Mouse (Mus musculus) right cerebral cortex, postnatal 4 days (tissue): ENCODE data around the gene Lmo2.

Experiments
- DNase-seq: peaks from one replicate; pipeline ENCODE4 v3.0.0-alpha.2; 2022

Gene Lmo2

DNA sequence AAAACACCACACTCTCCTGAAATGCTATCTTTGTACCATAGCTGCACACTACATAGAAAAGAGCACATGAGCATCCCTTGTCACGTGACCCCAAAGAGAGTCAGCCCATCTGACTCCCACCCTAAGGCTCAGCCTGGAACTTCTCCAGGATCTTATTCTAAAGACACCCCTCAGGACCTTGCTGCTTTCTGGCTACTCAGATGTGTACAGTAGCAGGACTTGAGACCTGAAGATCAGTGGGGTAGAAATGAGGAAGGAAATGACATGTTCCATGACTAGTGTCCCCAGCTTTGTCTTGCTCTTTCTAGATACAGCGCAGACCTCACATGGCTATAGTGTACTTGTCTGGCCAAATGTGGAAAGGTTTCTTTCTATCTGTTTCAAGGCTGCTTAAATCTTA is 12.9 kb upstream of the Lmo2 start:
- DNase-seq: no peak

DNA sequence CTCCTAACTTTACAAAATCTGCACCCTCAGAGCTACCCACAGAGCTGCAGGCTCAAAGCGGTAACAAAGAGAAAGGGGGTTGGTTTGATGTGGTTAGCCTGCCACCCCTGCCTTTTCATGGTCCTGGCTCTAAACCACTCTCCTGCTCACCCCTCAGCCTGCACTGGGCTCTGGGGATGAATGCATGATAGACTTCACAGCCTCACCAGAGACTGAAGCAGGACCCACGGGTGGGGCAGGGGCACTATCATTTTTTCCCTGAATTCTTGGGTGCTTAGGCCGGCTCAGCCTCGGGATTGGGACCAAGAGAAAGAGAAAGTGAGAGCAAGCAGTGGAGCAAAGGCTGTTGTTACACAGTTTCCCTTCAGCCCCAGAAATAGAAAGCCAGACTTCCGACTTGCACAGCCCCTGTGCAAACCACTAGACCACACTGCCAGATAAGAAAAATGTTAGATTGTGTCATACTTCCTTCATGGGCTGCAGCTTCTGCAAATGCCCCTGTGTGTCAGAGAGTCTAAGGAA is 12.2 kb upstream of the Lmo2 start:
- no peak for DNase-seq

DNA sequence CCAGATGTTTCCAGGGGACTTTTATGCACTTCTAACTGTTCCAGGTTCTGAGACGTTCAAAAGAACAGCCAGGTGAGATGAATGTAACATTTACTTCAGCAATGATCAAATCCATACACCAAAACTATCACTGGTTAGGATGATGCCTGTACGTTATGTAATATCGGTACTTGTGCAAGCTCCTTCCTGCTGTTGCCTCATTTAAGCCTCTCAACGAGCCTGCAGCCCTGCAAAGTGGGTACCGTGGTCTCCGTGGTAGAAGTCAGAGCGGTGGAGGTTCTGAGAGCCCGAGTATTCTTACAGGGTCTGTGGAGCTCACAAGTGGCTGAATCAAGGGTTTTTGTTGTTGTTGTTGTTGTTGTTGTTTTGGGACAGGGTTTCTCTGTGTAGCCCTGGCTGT is 10.9 kb upstream of the Lmo2 start:
- DNase-seq: no peak

DNA sequence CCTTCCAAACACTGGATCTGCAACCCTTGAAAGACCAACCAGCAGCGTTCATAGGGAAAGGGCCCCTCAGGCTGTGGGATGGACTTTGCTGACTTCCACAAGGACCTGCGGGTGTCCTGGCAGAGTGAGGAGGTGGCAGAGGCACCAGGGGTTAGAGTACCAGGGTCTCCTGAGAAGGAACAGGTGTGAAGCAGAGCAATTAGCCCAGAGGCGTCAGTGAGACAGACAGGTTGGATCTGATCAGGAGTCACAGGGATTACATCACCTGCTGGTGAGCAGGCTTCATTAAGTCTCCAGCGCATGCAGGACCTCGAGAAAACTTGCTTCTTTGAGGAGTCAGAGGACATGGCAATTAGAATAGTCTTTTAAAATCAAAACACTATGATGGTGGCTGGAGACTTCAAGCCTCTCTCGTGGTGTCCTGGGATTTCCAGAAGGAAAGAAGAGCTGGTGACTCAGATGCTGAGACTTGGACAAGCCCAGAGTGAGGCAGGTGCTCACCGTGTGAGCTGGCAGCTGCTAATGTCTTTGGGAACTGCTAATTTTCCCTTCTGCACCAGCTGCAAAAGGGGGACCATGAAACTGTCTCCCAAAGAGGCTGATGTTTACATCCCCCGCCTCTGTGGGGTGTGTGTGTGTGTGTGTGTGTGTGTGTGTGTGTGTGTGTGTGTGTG is 9.7 kb upstream of the Lmo2 start:
- DNase-seq: no peak

DNA sequence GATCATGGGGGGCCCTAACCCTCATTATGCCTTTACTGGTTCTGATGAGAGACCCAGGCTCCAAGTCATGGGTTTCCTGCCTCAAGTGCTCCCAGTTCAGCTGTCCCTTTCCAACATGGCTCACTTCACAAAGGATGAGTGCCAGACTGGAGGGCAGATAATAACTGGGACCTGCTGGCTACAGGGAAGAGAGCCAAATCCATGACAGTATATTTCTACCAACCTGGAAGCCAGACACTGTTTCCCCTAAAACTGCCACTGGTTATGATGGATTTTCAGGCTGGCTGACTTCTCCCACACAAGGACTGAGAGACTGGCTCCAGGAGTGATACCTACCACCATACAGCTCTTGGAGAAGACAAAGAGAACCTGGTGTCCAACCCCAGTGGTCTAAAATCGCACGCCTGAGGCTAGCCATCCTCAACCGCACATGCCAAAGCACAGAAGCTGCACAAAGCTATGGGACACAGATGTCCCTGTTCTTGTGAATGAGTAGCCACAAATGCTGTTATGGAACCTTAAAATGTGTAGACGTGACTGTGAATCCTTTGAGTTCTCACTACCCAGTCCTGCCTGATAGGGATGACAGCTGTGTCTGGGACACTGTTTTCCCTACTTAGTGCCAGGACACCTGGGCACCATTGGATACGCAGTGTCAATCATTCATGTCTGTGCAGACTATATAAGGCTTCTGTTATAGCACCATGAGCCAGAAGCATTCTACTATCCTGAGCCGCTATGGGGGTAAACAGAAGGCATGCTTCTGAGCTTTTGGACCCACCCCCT is 4.5 kb upstream of the Lmo2 start:
- DNase-seq: no peak

- no peak for DNase-seq
Measured at GRCm38 (mm10) chr2:103955714-103956113, 2.1 kb upstream of the Lmo2 start.

DNA sequence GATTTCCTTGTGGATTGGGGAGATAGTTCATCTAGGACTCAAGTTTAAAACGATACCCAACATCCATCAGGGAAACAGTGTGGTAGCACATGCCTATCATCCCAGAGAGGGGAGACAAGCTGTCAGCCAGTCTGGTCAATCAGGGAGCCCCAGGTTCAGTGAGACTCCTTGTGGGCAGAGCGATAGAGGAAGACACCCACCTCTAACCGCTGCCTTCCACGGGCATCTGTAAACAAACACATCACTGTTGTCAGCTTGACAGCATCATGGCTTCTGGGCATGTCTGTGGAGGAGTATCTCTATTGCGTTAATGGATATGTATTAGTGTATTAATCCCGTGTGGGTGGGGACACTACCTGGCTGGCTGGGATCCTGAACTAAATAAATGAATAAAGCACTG is 919 bp upstream of the Lmo2 start:
- no peak for DNase-seq

GRCm38 (mm10) chr2:103958634-103959033 is 848 bp downstream of the Lmo2 start:
- DNase-seq: no peak

DNA sequence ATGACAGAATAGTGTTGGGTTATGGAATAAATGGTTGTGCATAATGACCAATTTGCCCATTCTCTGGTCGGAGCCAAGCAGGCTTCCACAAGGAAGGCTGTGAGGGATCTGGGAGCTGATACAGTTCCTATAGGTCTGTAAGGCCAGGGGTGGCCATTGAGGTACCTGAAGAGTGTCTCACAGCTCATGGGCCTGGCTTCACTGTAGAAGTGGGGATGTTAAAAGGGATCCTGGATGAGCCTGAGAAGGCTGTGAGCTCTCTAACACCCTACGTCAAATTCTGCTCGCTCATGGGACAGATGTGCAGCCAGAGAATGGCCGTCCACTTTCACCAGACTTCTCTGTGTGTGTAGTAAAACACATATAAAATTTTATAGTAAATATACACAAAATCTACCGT is 1.3 kb downstream of the Lmo2 start:
- DNase-seq: no peak

DNA sequence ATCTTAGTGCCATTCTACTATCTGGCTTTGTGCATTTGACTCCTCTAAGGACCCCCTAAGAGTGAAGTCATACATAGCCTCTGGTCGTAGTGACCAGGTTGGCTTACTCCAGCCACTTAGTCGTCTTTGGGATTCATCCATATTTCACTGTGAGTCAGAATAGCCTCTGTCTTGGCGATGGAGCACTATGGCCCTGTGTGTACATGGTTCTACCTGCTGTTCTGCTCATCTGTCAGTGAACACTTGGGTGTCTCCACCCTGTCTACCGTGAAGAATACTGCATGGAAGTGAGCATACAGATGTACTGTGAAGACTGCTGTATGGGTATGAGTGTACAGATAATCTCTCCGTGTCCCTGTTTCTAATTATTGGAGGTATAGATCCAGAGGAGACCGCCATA is 1.8 kb downstream of the Lmo2 start:
- DNase-seq: no peak

DNA sequence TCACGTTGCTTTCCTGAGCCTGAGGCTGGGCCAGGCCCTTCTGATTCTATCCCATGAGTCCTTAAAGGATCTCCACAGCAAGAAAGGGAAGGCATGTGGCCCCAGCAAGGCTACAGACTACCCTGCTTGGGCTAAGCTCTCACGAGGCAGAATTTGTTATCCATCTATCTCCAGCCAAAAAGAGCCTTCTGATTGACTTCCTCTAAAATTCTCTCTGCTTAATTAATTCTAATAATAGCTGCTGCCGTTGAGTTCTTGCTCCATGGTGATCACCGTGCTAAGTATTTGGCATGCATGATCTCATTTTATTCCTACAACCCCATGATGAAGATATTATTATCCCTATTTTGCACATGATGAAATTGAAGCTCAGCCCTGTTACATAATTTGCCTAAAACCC is 4.6 kb downstream of the Lmo2 start:
- DNase-seq: no peak

GRCm38 (mm10) chr2:103965391-103965790 is 7.6 kb downstream of the Lmo2 start:
- no peak for DNase-seq

GRCm38 (mm10) chr2:103968186-103968585 is 10.4 kb downstream of the Lmo2 start:
- no peak for DNase-seq

GRCm38 (mm10) chr2:103968919-103969436 is 11.2 kb downstream of the Lmo2 start:
- DNase-seq: no peak

GRCm38 (mm10) chr2:103969437-103970040 is 11.8 kb downstream of the Lmo2 start:
- DNase-seq: peak; percentile 54

DNA sequence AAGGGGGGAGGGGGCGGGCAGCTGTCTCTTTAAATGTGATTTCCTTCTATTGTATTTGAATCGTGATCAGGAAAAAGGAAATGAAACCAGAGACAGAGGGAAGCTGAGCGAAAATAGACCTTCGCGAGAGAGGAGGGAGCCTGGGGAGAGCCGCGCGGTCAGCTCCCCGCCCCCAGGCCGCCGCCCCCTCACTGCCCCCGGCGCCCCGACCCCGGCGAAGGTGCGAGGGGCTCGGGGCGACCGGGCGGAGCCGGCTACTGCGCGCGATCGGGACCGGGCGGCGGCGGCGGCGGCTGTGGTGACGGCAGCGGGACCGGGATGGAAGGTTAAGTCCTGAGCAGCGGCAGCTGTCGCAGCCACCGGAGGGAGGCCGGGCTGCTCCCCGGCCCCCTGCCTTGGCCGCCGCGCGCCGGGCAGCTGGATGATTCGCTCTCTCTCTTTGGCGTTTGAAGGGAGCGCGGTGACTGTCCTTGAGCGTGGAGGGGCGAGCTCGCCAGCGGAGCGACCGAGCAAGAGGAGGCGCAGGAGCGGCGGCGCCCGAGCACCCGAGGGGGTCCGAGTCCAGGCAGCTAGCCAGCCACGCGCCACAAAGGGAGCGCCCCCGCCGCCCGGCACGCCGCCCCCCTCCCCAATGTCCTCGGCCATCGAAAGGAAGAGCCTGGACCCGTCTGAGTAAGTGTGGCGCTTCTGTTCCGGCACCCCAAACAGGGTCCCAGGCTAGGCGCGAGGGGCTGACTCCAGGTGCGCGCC is 12.4 kb downstream of the Lmo2 start:
- DNase-seq: peak; percentile 60

- no peak for DNase-seq
Measured at GRCm38 (mm10) chr2:103970791-103971649, 13.2 kb downstream of the Lmo2 start.

DNA sequence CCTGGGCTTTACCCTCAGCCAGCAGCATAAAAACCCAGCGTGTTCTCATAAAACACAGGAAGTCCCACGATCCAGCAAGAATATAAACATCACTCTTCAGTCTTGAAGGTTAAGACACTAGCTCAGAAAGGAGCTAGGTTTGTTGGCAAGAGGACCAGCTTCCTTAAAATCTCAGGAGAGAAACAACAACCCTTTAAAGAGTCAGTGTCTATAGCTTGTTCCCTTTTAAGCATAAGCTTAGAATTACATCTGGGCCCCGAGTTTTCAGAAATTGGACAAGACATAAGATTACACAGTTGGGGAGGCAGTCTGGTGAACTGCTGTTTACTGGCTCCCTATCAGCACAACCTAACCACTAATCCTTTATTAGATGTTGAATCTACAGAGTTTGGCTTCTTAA is 14.1 kb downstream of the Lmo2 start:
- no peak for DNase-seq

- no peak for DNase-seq
Measured at GRCm38 (mm10) chr2:103975904-103976303, 18.1 kb downstream of the Lmo2 start.

DNA sequence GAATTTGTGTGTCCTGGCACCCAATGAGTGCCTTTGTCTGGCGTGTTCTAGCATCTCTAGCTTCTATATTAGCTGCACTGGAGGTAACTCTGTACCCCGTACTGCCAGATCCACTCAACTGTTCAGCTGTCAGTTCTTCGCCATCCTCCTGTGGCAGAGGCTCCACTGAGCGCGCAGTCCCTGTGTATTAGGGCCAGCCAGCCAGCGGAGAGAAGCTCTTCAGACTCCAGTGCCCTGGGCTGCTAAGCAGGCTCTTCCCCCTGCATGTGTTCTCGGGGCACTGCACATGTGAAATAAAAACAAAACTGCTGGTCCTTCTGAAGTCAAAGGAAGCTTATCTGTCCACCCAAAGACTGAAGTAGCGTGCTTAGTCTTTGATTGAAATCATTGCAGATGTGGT is 19.4 kb downstream of the Lmo2 start:
- DNase-seq: no peak

DNA sequence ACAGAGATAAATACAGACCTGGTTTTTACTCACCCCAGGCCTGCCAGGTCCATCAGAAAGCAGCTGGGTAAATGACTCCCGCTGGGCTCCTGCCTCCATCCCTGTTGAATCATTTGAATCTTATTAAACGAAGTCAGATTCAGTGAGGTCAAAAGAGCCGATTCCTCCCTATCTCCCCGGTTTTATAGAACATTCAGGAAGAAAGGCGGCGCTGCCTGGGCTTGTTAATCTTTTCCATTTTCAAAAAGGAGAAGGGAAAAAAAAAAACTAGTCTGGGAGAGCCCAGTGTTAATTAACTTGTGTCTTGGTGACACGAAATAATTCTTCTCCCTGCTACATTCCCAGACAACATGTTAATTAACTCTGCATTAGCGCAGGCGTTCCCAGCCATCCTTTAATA is 19.9 kb downstream of the Lmo2 start:
- DNase-seq: no peak

GRCm38 (mm10) chr2:103982250-103982649 is 24.5 kb downstream of the Lmo2 start:
- peak; percentile 90 for DNase-seq
